Mouse (Mus musculus) MEL (cell line): ENCODE results near the gene Lrrk1.

ENCODE experiments used
- CTCF ChIP-seq, 3 experiments: IDR thresholded peaks in 2 of 3; conservative IDR thresholded peaks in 1 of 3; 2 replicates each; pipeline ENCODE4 v1.5.1; 2011 to 2012; ENCODE audit warnings: low read length in 3 of 3, low read depth in 2 of 3, mild to moderate bottlenecking in 2 of 3, improper control_type of control experiment in 1 of 3, inconsistent platforms in 1 of 3, mixed read lengths in 1 of 3, moderate library complexity in 1 of 3; ENCODE audit not compliant: control insufficient read depth in 1 of 3, insufficient read depth in 1 of 3, poor library complexity in 1 of 3, severe bottlenecking in 1 of 3
- MYB ChIP-seq: IDR thresholded peaks from 2 replicates; pipeline ENCODE4 v1.6.1; 2011; ENCODE audit warnings: mild to moderate bottlenecking, low read depth, low read length, improper control_type of control experiment

- TF ChIP-seq CTCF (IDR thresholded peaks at IDR 0.05 in 2 of 3, conservative IDR thresholded peaks at IDR 0.05 in 1 of 3; ENCODE audit: control insufficient read depth in 1 of 3, insufficient read depth in 1 of 3, low read depth in 2 of 3, low read length in 3 of 3, poor library complexity in 1 of 3, severe bottlenecking in 1 of 3): no peak
- no peak for TF ChIP-seq MYB
These were observed 192.3 kb downstream of the Lrrk1 start for GRCm38 (mm10) chr7:66195881-66196280.
